Mouse (Mus musculus) A20 (cell line): ENCODE measurements at regions not wholly inside any gene's neighbourhood (a gene's known extent, or its start where the extent isn't known, plus 50 kb on each side); places are given as distances from the start of the nearest gene placed in this dataset.

Experiments
- DNase-seq: peaks from one replicate; pipeline ENCODE4 v3.0.0-alpha.2; 2011; ENCODE audit warnings: low read depth, low spot score

- DNase-seq: peak; percentile 66
These were observed 715.4 kb upstream of the Cblb start for GRCm38 (mm10) chr16:51315608-51316007.

DNA sequence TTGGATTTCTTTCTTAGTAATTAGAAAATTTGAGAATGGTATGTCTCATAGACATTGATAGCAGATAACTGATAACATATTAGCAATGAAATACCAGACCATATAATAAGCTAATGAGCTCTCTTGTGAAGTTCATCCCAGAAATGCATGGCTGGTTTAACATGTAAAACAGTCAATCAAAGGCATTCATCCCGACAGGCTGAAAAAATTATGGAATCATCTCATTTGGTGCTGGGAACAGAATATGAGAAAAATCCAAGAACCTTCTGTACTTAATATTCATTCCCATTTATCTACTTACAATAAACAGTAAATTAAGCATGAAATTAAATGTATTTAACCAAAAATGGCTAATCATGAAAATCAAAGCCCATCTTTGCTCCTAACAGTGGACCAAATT is 698.8 kb upstream of the Cblb start:
- DNase-seq: no peak

DNA sequence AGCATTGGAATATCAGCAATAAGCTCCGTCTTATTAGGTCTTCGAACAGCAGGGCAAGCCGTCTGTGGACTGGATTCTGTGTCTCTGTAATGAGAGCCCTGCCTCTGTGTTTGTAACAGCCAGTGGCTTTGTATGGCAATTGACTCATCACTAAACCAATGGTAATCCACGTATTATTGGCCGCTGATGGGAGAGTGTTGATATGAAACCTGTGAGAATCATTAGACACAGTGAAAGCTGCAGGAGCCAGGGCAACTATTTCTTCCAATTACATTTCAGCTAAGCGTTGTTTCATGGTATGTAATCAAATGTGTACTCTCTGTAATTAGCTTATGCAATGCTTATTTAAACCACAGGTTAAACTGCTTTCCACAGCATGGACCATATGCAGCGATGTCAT is 696.1 kb upstream of the Cblb start:
- DNase-seq: no peak

DNA sequence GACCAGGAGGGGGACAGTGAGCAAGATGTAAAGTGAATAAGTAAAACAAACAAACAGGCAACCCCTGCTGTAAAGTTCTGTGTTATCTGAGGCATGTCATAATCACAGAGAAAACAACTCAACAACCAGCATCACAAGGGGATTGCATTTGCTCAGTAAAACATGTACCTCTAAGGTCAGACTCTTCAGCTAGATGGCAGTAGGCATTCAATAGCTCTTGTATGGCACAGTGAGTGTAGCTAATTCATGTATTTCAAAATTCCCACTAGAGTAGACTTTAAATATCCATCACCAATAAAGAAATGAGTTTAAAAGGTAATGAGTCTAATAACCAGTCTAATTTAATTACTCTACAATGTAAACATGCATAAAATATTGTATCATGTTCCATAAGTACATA is 683.9 kb upstream of the Cblb start:
- no peak for DNase-seq

DNA sequence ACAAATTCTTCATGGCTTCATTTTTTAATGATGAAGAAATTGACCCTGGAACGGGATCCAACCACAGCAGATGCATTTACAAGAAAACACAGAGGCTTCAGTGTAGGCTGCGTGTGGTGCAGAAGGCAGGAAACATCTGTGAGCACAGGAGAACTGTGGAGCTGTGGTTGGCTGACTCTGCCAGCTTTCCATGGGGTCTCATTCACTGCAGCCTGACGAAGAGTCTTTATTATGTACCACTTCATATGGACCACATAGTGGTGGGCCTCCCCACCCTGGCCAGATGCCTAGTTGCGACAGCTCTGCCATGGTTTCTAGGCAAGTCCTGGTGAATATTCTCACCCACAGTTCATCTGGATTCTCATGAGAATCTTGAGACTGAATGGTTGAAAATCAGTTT is 678.9 kb upstream of the Cblb start:
- DNase-seq: no peak

DNA sequence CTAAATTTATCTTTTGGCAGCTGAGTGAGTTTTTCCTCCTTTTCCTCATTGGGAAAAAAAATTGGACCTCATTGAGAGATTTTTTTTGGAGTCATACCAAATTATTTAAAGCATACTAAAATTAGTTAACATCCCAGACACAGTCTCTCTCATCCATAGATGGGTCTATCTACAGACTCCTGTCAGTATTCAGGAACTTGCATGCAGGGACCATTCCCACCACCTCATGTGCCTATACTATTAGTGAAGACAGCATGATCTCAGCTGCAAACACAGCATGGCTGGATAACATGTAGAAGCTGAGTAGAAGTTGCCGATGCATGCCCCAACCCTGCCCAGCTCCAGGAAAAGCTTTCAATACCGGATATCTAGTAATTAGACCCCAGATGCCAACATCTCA is 677.2 kb upstream of the Cblb start:
- DNase-seq: no peak

- DNase-seq: peak; percentile 66
These were observed 661.0 kb upstream of the Cblb start for GRCm38 (mm10) chr16:51370070-51370469.

- no peak for DNase-seq
These were observed 644.6 kb upstream of the Cblb start for GRCm38 (mm10) chr16:51386456-51386855.

- no peak for DNase-seq
These were observed 643.5 kb upstream of the Cblb start for GRCm38 (mm10) chr16:51387498-51387897.

DNA sequence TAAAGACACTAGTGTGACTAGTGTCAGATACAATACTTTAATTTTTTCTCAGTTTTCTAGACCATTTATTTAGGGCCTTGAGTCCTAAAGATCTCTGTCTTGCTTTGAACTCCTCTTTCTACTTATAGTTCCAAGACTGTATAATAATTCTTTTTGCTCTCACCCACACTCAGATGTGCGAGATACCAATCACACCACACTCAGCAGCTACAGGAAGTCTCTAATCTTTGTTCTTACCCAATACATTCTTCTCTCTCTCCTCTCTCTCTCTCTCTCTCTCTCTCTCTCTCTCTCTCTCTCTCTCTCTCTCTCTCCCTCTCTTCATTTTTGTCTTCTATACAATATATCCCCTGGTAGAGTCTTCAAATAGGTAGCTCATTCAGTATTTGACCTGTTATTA is 637.2 kb upstream of the Cblb start:
- no peak for DNase-seq
